Mouse (Mus musculus) hindbrain, embryonic 14.5 days (tissue): Measurements from ENCODE around the gene Agr2. TPM values are rescaled to one million over a fixed set of nuclear protein-coding genes. Genes with fewer than 3 reads are reported as not detected.
A peak's percentile ranks its signal among the peaks of the same experiment; 100 is the strongest.

Source experiments
- ATAC-seq: fragments of 200-750 bp; cut with Nextera tagmentation; 2 replicates; pipeline ENCODE4 v1.8.0; 2017; ENCODE audit warnings: moderate number of reproducible peaks, mild to moderate bottlenecking, moderate TSS enrichment, moderate library complexity; ENCODE audit not compliant: low FRiP score
- DNase-seq: peaks from one replicate; pipeline ENCODE4 v3.0.0-alpha.2; 2015; ENCODE audit warnings: low spot score
- H3K27ac ChIP-seq: fragments of 300-500 bp; sonication (generic); 2 replicates; pipeline ENCODE4 v1.5.1; 2014; ENCODE audit warnings: mild to moderate bottlenecking, moderate library complexity
- H3K27me3 ChIP-seq: fragments of 300-500 bp; sonication (generic); 2 replicates; pipeline ENCODE4 v1.6.1; 2014; ENCODE audit warnings: mild to moderate bottlenecking, low read length, mixed read lengths; ENCODE audit not compliant: control insufficient read depth, insufficient read depth
- H3K36me3 ChIP-seq: fragments of 300-500 bp; sonication (generic); replicated peaks from 2 replicates; pipeline ENCODE4 v1.6.1; 2014; ENCODE audit not compliant: control insufficient read depth, insufficient read depth
- H3K4me1 ChIP-seq: fragments of 300-500 bp; sonication (generic); replicated peaks from 2 replicates; pipeline ENCODE4 v1.6.1; 2014; ENCODE audit warnings: antibody characterized with exemption, low read length, mixed read lengths; ENCODE audit not compliant: control insufficient read depth, insufficient read depth
- H3K4me2 ChIP-seq: fragments of 300-500 bp; sonication (generic); replicated peaks from 2 replicates; pipeline ENCODE4 v1.6.1; 2014; ENCODE audit warnings: mild to moderate bottlenecking, moderate library complexity
- H3K4me3 ChIP-seq: fragments of 300-500 bp; sonication (generic); replicated peaks from 2 replicates; pipeline ENCODE4 v1.5.1; 2014; ENCODE audit warnings: mild to moderate bottlenecking, low read length
- H3K9ac ChIP-seq: fragments of 300-500 bp; sonication (generic); 2 replicates; pipeline ENCODE4 v1.6.1; 2014
- H3K9me3 ChIP-seq: fragments of 300-500 bp; sonication (generic); 2 replicates; pipeline ENCODE4 v1.6.1; 2016; ENCODE audit warnings: low read length; ENCODE audit not compliant: control insufficient read depth
- WGBS: fragments of 180-500 bp; shearing (Covaris S2); extraction: QIAGEN DNeasy Blood & Tissue Kit; methylation state at CpG from one replicate; pipeline ENCODE4 v1.1.7; 2014; 5-methylcytosine and 5-hydroxymethylcytosine counted together
- polyA plus RNA-seq: library from polyadenylated mRNA; unstranded; fragments of >200 nt; fragmentation: Nextera tagmentation; extraction: Ambion mirVana; gene quantifications from 2 replicates; pipeline ENCODE4 v1.2.1, GENCODE M21; 2014

Gene Agr2
- polyA plus RNA-seq, 1 experiment from 2014 or later, result not detected

GRCm38 (mm10) chr12:36032419-36032818 lies 39.7 kb downstream of the Agr2 start:
- Histone ChIP-seq H3K4me3 (no peak overlapping the region), H3K27ac (peak overlapping the region; percentile 51; the same call in 1 of the 2 replicates), H3K36me3 (no peaks in the 10 kb centered on the region), H3K9me3 (0 out of 2 replicates have a peak, but pooled peaks cover 5% of the 10 kb centered on the region), H3K4me1 (peaks cover 4% of the 10 kb centered on the region), H3K27me3 (no peaks in the 10 kb centered on the region), H3K9ac (no peak overlapping the region), H3K4me2 (no peak overlapping the region)
- WGBS, result 72% methylated on average over 4 of the region's 4 CpGs
- DNase-seq, result no peak
- no peak for ATAC-seq

GRCm38 (mm10) chr12:36035501-36035900 lies 42.8 kb downstream of the Agr2 start:
- WGBS, result 97% methylated on average over 6 of the region's 6 CpGs
- ATAC-seq (no peak), DNase-seq (no peak)
- Histone ChIP-seq H3K9ac (no peak overlapping the region), H3K4me1 (peaks cover 17% of the 10 kb centered on the region), H3K27me3 (no peaks in the 10 kb centered on the region), H3K4me2 (no peak overlapping the region), H3K4me3 (no peak overlapping the region), H3K27ac (no peak overlapping the region), H3K36me3 (no peaks in the 10 kb centered on the region), H3K9me3 (0 out of 2 replicates have a peak, but pooled peaks cover 5% of the 10 kb centered on the region)

GRCm38 (mm10) chr12:36036121-36036520 lies 43.4 kb downstream of the Agr2 start:
- Histone ChIP-seq H3K27me3 (no peaks in the 10 kb centered on the region), H3K9me3 (0 out of 2 replicates have a peak, but pooled peaks cover 5% of the 10 kb centered on the region), H3K4me2 (no peak overlapping the region), H3K9ac (no peak overlapping the region), H3K27ac (no peak overlapping the region), H3K4me1 (peaks cover 23% of the 10 kb centered on the region; the same call in 1 of the 2 replicates), H3K36me3 (no peaks in the 10 kb centered on the region), H3K4me3 (no peak overlapping the region)
- 99% methylated on average over 7 of the region's 7 CpGs for WGBS
- DNase-seq (no peak), ATAC-seq (no peak)

GRCm38 (mm10) chr12:36036776-36037175 lies 44.1 kb downstream of the Agr2 start:
- ATAC-seq, result no peak

GRCm38 (mm10) chr12:36039541-36040084 lies 46.9 kb downstream of the Agr2 start:
- Histone ChIP-seq H3K4me3 (peak overlapping the region; percentile 81), H3K4me2 (peak overlapping the region; percentile 76), H3K27ac (no peak overlapping the region), H3K27me3 (no peaks in the 10 kb centered on the region), H3K4me1 (peaks cover 19% of the 10 kb centered on the region; the same call in 1 of the 2 replicates), H3K36me3 (no peaks in the 10 kb centered on the region), H3K9ac (peak overlapping the region; percentile 31; the same call in 1 of the 2 replicates), H3K9me3 (0 out of 2 replicates have a peak, but pooled peaks cover 5% of the 10 kb centered on the region)
- DNase-seq, result no peak
- no peak for ATAC-seq
- 74% methylated on average over 9 of the region's 9 CpGs for WGBS

More at GRCm38 (mm10) chr12:36036776-36037175, 44.1 kb downstream of the Agr2 start:
- no peak overlapping the region for H3K27ac ChIP-seq
- H3K27me3 ChIP-seq, result no peaks in the 10 kb centered on the region
- H3K9me3 ChIP-seq, result 0 out of 2 replicates have a peak, but pooled peaks cover 5% of the 10 kb centered on the region
- no peak overlapping the region for H3K9ac ChIP-seq
- H3K36me3 ChIP-seq, result no peaks in the 10 kb centered on the region
- WGBS, result 85% methylated on average over 10 of the region's 10 CpGs
- H3K4me1 ChIP-seq, result peaks cover 24% of the 10 kb centered on the region; the same call in 1 of the 2 replicates
- no peak for DNase-seq
- H3K4me2 ChIP-seq, result no peak overlapping the region
- no peak overlapping the region for H3K4me3 ChIP-seq

- Histone ChIP-seq H3K36me3 (no peaks in the 10 kb centered on the region), H3K27me3 (no peaks in the 10 kb centered on the region), H3K4me3 (peak overlapping the region; percentile 81), H3K4me2 (peak overlapping the region; percentile 76), H3K9ac (peak overlapping the region; percentile 98), H3K9me3 (0 out of 2 replicates have a peak, but pooled peaks cover 3% of the 10 kb centered on the region), H3K27ac (0 out of 2 replicates have a peak overlapping the region, but pooled peaks have one; percentile 26), H3K4me1 (peaks cover 19% of the 10 kb centered on the region; the same call in 1 of the 2 replicates)
- DNase-seq (peak; percentile 32), ATAC-seq (no peak)
- WGBS, result 45% methylated on average over 10 of the region's 10 CpGs
Observed at GRCm38 (mm10) chr12:36040571-36041280, 48.0 kb downstream of the Agr2 start.

- DNase-seq (no peak), ATAC-seq (no peak)
- no peaks in the 10 kb centered on the region for H3K27me3 ChIP-seq
- H3K4me3 ChIP-seq, result peak overlapping the region; percentile 81
- peak overlapping the region; percentile 98 for H3K9ac ChIP-seq
- H3K36me3 ChIP-seq, result no peaks in the 10 kb centered on the region
- WGBS, result 32% methylated on average over 4 of the region's 4 CpGs
- H3K4me2 ChIP-seq, result peak overlapping the region; percentile 76
- no peaks in the 10 kb centered on the region for H3K9me3 ChIP-seq
- peaks cover 19% of the 10 kb centered on the region; the same call in 1 of the 2 replicates for H3K4me1 ChIP-seq
- 0 out of 2 replicates have a peak overlapping the region, but pooled peaks have one; percentile 96 for H3K27ac ChIP-seq
Observed at GRCm38 (mm10) chr12:36041281-36041589, 48.5 kb downstream of the Agr2 start.

- H3K9me3 ChIP-seq, result no peaks in the 10 kb centered on the region
- peak; percentile 69 for DNase-seq
- peak overlapping the region; percentile 98 for H3K9ac ChIP-seq
- peak; percentile 86 for ATAC-seq
- H3K36me3 ChIP-seq, result no peaks in the 10 kb centered on the region
- H3K4me1 ChIP-seq, result peaks cover 19% of the 10 kb centered on the region; the same call in 1 of the 2 replicates
- H3K27me3 ChIP-seq, result no peaks in the 10 kb centered on the region
- H3K4me2 ChIP-seq, result peak overlapping the region; percentile 76
- H3K27ac ChIP-seq, result peak overlapping the region; percentile 96
- H3K4me3 ChIP-seq, result peak overlapping the region; percentile 81
- under 1% methylated on average over 49 of the region's 50 CpGs for WGBS
Observed at GRCm38 (mm10) chr12:36041703-36042347, 49.1 kb downstream of the Agr2 start.

- peak within 1 kb of the TSS; percentile 96 for H3K27ac ChIP-seq
- 0% methylated on average over 31 of the region's 35 CpGs for WGBS
- peak; percentile 98 for ATAC-seq
- H3K9ac ChIP-seq, result peak within 1 kb of the TSS; percentile 98
- H3K36me3 ChIP-seq, result no peaks in the 10 kb centered on the region
- no peaks in the 10 kb centered on the region for H3K9me3 ChIP-seq
- peak; percentile 90 for DNase-seq
- H3K27me3 ChIP-seq, result no peaks in the 10 kb centered on the region
- peak within 1 kb of the TSS; percentile 81 for H3K4me3 ChIP-seq
- H3K4me2 ChIP-seq, result peak within 1 kb of the TSS; percentile 76
- peaks cover 19% of the 10 kb centered on the region; the same call in 1 of the 2 replicates for H3K4me1 ChIP-seq
Observed at GRCm38 (mm10) chr12:36042348-36042778, 49.7 kb downstream of the Agr2 start, which contains the start of gene Tspan13. Gene Tspan13 (minus strand): TSS chr12:36042500.
